Mouse (Mus musculus) stomach, postnatal 0 days (tissue): ENCODE measurements at regions not wholly inside any gene's neighbourhood (a gene's known extent, or its start where the extent isn't known, plus 50 kb on each side); places are given as distances from the start of the nearest gene placed in this dataset.

Experiments
- CTCF ChIP-seq: IDR thresholded peaks from 2 replicates; pipeline ENCODE4 v1.5.1; 2016; ENCODE audit warnings: antibody characterized with exemption, low read depth, mild to moderate bottlenecking, moderate library complexity
- EP300 ChIP-seq: optimal IDR thresholded peaks from 2 replicates; pipeline ENCODE3; 2016; ENCODE audit warnings: antibody characterized with exemption

GRCm38 (mm10) chr7:64061170-64061569 is 92.5 kb upstream of the Trpm1 start:
- TF ChIP-seq CTCF (no peak), EP300 (no peak)
